Mouse (Mus musculus) liver, embryonic 14.5 days (tissue): ENCODE results near the gene Cela3a. TPM values are rescaled to one million over a fixed set of nuclear protein-coding genes. Genes with fewer than 3 reads are reported as not detected.

Experiments used
- ATAC-seq: fragments of 200-750 bp; cut with Nextera tagmentation; 2 replicates; pipeline ENCODE4 v1.8.0; 2017; ENCODE audit warnings: moderate number of reproducible peaks, mild to moderate bottlenecking, moderate library complexity; ENCODE audit not compliant: insufficient read depth
- DNase-seq, 3 experiments: peaks; one replicate each; pipeline ENCODE4 v3.0.0-alpha.2; 2012 to 2013; ENCODE audit warnings: low read depth in 3 of 3, low spot score in 3 of 3
- H3K27ac ChIP-seq: fragments of 300-500 bp; sonication (generic); 2 replicates; pipeline ENCODE4 v1.5.1; 2014; ENCODE audit warnings: moderate library complexity, mild to moderate bottlenecking, control low read depth, inconsistent platforms
- H3K27me3 ChIP-seq: fragments of 300-500 bp; sonication (generic); 2 replicates; pipeline ENCODE4 v1.6.1; 2014; ENCODE audit warnings: mild to moderate bottlenecking, low read length, moderate library complexity; ENCODE audit not compliant: control insufficient read depth, insufficient read depth
- H3K36me3 ChIP-seq: fragments of 300-500 bp; sonication (generic); replicated peaks from 2 replicates; pipeline ENCODE4 v1.6.1; 2014; ENCODE audit warnings: low read depth; ENCODE audit not compliant: control insufficient read depth, insufficient read depth
- H3K4me1 ChIP-seq, 2 experiments: fragments of 200-500 bp in 1 of 2; fragments of 300-500 bp in 1 of 2; sonication (generic) in 1 of 2; replicated peaks; 2 replicates each; pipeline ENCODE4 v1.6.1; 2012 to 2014; ENCODE audit warnings: antibody characterized with exemption in 1 of 2, inconsistent platforms in 1 of 2, low read length in 1 of 2; ENCODE audit not compliant: control insufficient read depth in 2 of 2, insufficient read depth in 2 of 2
- H3K4me2 ChIP-seq: fragments of 300-500 bp; sonication (generic); 2 replicates; pipeline ENCODE4 v1.6.1; 2014; ENCODE audit warnings: low read depth, mild to moderate bottlenecking, control low read depth, moderate library complexity
- H3K4me3 ChIP-seq, 2 experiments: fragments of 200-500 bp in 1 of 2; fragments of 300-500 bp in 1 of 2; sonication (generic) in 1 of 2; 2 replicates each; pipeline ENCODE4 v1.5.1; 2012 to 2014; ENCODE audit warnings: low read depth in 2 of 2, low read length in 2 of 2, mild to moderate bottlenecking in 2 of 2, control low read depth in 1 of 2, inconsistent platforms in 1 of 2, moderate library complexity in 1 of 2; ENCODE audit not compliant: insufficient read depth in 1 of 2
- H3K9ac ChIP-seq: fragments of 300-500 bp; sonication (generic); replicated peaks from 2 replicates; pipeline ENCODE4 v1.6.1; 2014; ENCODE audit warnings: mild to moderate bottlenecking, control low read depth, moderate library complexity
- H3K9me3 ChIP-seq: fragments of 300-500 bp; sonication (generic); 2 replicates; pipeline ENCODE4 v1.6.1; 2016; ENCODE audit warnings: low read length, mixed read lengths; ENCODE audit not compliant: control insufficient read depth
- CTCF ChIP-seq: IDR thresholded peaks from 2 replicates; pipeline ENCODE4 v1.5.1; 2016; ENCODE audit warnings: antibody characterized with exemption, low read depth, control low read depth
- EP300 ChIP-seq: IDR thresholded peaks from 2 replicates; pipeline ENCODE4 v1.6.1; 2016; ENCODE audit warnings: antibody characterized with exemption, low read depth
- WGBS: fragments of 180-500 bp; shearing (Covaris S2); extraction: QIAGEN DNeasy Blood & Tissue Kit; methylation state at CpG from one replicate; pipeline ENCODE4 v1.1.7; 2014; ENCODE audit not compliant: insufficient replicate concordance; 5-methylcytosine and 5-hydroxymethylcytosine counted together
- polyA plus RNA-seq, 2 experiments: library from polyadenylated mRNA; depleted of rRNA in 1 of 2; stranded (reverse) in 1 of 2; unstranded in 1 of 2; fragments of >200 nt; fragmentation: Nextera tagmentation in 1 of 2; extraction: Ambion mirVana in 1 of 2; gene quantifications; 2 replicates each; pipeline versions ENCODE4 v1.2.1 to v1.2.3; 2012 to 2014

The Cela3a gene
- polyA plus RNA-seq, 2 experiments, result not detected

GRCm38 (mm10) chr4:137388059-137388794 is 21.4 kb downstream of the Cela3a start:
- Histone ChIP-seq H3K9ac (peak overlapping the region; percentile 87), H3K4me3 (peak overlapping the region; percentile 60 to 82), H3K9me3 (peaks cover 2% of the 10 kb centered on the region; the same call in 1 of the 2 replicates), H3K27me3 (no peaks in the 10 kb centered on the region), H3K4me1 (peaks cover 6 to 21% of the 10 kb centered on the region in 2 experiments), H3K4me2 (peak overlapping the region; percentile 86), H3K36me3 (no peaks in the 10 kb centered on the region), H3K27ac (peak overlapping the region; percentile 90)
- DNase-seq (peak; percentile 78 to 88 (median 81)), ATAC-seq (peak; percentile 88)
- WGBS, result under 1% methylated on average over 46 of the region's 46 CpGs
- TF ChIP-seq EP300 (peak; percentile 57), CTCF (0 out of 2 replicates have a peak, but pooled peaks have one; percentile 18)

- peak overlapping the region; percentile 60 to 82 for H3K4me3 ChIP-seq
- ATAC-seq, result peak; percentile 36; the same call in 1 of the 2 replicates
- H3K4me1 ChIP-seq, result peaks cover 6 to 15% of the 10 kb centered on the region in 2 experiments
- H3K36me3 ChIP-seq, result no peaks in the 10 kb centered on the region
- peak overlapping the region; percentile 87 for H3K9ac ChIP-seq
- TF ChIP-seq CTCF (no peak), EP300 (no peak)
- no peaks in the 10 kb centered on the region for H3K27me3 ChIP-seq
- peak overlapping the region; percentile 90 for H3K27ac ChIP-seq
- H3K4me2 ChIP-seq, result peak overlapping the region; percentile 86
- no peak for DNase-seq
- peaks cover 2% of the 10 kb centered on the region; the same call in 1 of the 2 replicates for H3K9me3 ChIP-seq
- WGBS, result under 1% methylated on average over 20 of the region's 20 CpGs
Observed at GRCm38 (mm10) chr4:137387482-137388058, 22.0 kb downstream of the Cela3a start.

- Histone ChIP-seq H3K4me3 (peak overlapping the region; percentile 2 to 23; a peak in 3 of 4 replicates), H3K27ac (peak overlapping the region; percentile 80), H3K4me1 (peaks cover 6 to 9% of the 10 kb centered on the region in 2 experiments), H3K36me3 (no peaks in the 10 kb centered on the region), H3K27me3 (no peaks in the 10 kb centered on the region), H3K9ac (peak overlapping the region; percentile 51), H3K9me3 (no peaks in the 10 kb centered on the region), H3K4me2 (peak overlapping the region; percentile 62)
- DNase-seq (no peak), ATAC-seq (peak; percentile 93)
- no peak for TF ChIP-seq EP300
- TF ChIP-seq CTCF, result no peak
- WGBS, result 30% methylated on average over 15 of the region's 16 CpGs
Observed at GRCm38 (mm10) chr4:137380702-137381605, 28.6 kb downstream of the Cela3a start.

DNA sequence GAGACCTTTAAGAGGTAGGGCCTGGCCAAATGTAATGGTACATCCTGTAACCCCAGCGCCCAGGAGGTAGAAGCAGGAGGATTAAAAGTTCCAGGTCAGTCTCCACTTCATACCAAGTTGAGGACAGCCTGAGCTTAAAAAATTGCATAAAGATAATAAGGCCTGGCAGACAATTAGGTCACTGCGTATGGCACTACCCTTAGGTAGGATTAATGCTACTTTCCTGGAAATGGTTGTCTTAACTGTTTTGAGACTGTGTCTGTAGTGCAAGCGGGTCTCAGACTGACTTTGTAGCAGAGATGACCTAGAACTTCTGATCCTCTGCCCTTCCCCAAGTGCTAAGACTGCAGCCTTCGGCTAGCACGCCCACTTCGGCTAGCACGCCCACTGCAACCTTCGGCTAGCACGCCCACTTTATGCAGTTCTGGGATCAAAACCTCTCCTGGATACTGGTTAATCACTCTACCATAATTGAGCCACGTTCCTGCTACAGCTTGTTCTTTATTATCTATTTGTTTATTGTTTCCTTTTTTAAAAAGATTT is 29.8 kb downstream of the Cela3a start:
- Histone ChIP-seq H3K4me1 (peaks cover 6 to 9% of the 10 kb centered on the region in 2 experiments), H3K27ac (no peak overlapping the region), H3K9me3 (no peaks in the 10 kb centered on the region), H3K9ac (no peak overlapping the region), H3K4me2 (no peak overlapping the region), H3K4me3 (no peak overlapping the region), H3K27me3 (no peaks in the 10 kb centered on the region), H3K36me3 (no peaks in the 10 kb centered on the region)
- ATAC-seq, result no peak
- WGBS, result 76% methylated on average over 10 of the region's 10 CpGs
- DNase-seq, result no peak
- TF ChIP-seq CTCF (no peak), EP300 (no peak)
